Mouse (Mus musculus): ENCODE results near the gene Ank3.

- TF ChIP-seq CTCF (IDR thresholded peaks at IDR 0.05 in 2 of 3, conservative IDR thresholded peaks at IDR 0.05 in 1 of 3; ENCODE audit: control insufficient read depth in 1 of 3, insufficient read depth in 1 of 3, low read depth in 2 of 3, low read length in 3 of 3, poor library complexity in 1 of 3, severe bottlenecking in 1 of 3) (no peak), MAX (IDR thresholded peaks at IDR 0.05; ENCODE audit: low read length) (no peak), MAFK (IDR thresholded peaks at IDR 0.05; ENCODE audit: borderline replicate concordance, low read depth, low read length) (no peak)
These were observed 529.8 kb downstream of the Ank3 start for GRCm38 (mm10) chr10:69928358-69928757.

All from MEL (cell line).